Mouse (Mus musculus) forebrain, embryonic 14.5 days (tissue): ENCODE results near the gene Abraxas2. TPM values are rescaled to one million over a fixed set of nuclear protein-coding genes. Genes with fewer than 3 reads are reported as not detected.

Experiments
- ATAC-seq: fragments of 200-750 bp; cut with Nextera tagmentation; 2 replicates; pipeline ENCODE4 v1.8.0; 2017; ENCODE audit warnings: mild to moderate bottlenecking, moderate library complexity
- DNase-seq: peaks from one replicate; pipeline ENCODE4 v3.0.0-alpha.2; 2015; ENCODE audit warnings: low spot score
- H3K27ac ChIP-seq: fragments of 300-500 bp; sonication (generic); 2 replicates; pipeline ENCODE4 v1.5.1; 2014; ENCODE audit warnings: low read depth, mild to moderate bottlenecking, control low read depth, low read length, moderate library complexity
- H3K27me3 ChIP-seq: fragments of 300-500 bp; sonication (generic); replicated peaks from 2 replicates; pipeline ENCODE4 v1.6.1; 2014; ENCODE audit warnings: low read length, control low read depth, mixed read lengths; ENCODE audit not compliant: control insufficient read depth, insufficient read depth
- H3K36me3 ChIP-seq: fragments of 300-500 bp; sonication (generic); 2 replicates; pipeline ENCODE4 v1.6.1; 2014; ENCODE audit warnings: low read length, control low read depth; ENCODE audit not compliant: control insufficient read depth, insufficient read depth
- H3K4me1 ChIP-seq: fragments of 300-500 bp; sonication (generic); 2 replicates; pipeline ENCODE4 v1.6.1; 2014; ENCODE audit warnings: antibody characterized with exemption, low read length, control low read depth; ENCODE audit not compliant: control insufficient read depth, insufficient read depth
- H3K4me2 ChIP-seq: fragments of 300-500 bp; sonication (generic); 2 replicates; pipeline ENCODE4 v1.6.1; 2014; ENCODE audit warnings: mild to moderate bottlenecking, control low read depth, low read length
- H3K4me3 ChIP-seq: fragments of 300-500 bp; sonication (generic); 2 replicates; pipeline ENCODE4 v1.5.1; 2014; ENCODE audit warnings: low read depth, low read length, control low read depth
- H3K9ac ChIP-seq: fragments of 300-500 bp; sonication (generic); 2 replicates; pipeline ENCODE4 v1.6.1; 2014; ENCODE audit warnings: mild to moderate bottlenecking, low read length, control low read depth, moderate library complexity
- H3K9me3 ChIP-seq: fragments of 300-500 bp; sonication (generic); replicated peaks from 2 replicates; pipeline ENCODE4 v1.6.1; 2016; ENCODE audit warnings: low read length, control low read depth, mixed read lengths; ENCODE audit not compliant: control insufficient read depth
- WGBS: fragments of 180-500 bp; shearing (Covaris S2); extraction: QIAGEN DNeasy Blood & Tissue Kit; methylation state at CpG from one replicate; pipeline ENCODE4 v1.1.7; 2014; 5-methylcytosine and 5-hydroxymethylcytosine counted together
- polyA plus RNA-seq: library from polyadenylated mRNA; unstranded; fragments of >200 nt; fragmentation: Nextera tagmentation; extraction: Ambion mirVana; gene quantifications from 2 replicates; pipeline ENCODE4 v1.2.1, GENCODE M21; 2014

The Abraxas2 gene
- polyA plus RNA-seq, 1 experiment from 2014 or later, result 35.9 TPM

DNA sequence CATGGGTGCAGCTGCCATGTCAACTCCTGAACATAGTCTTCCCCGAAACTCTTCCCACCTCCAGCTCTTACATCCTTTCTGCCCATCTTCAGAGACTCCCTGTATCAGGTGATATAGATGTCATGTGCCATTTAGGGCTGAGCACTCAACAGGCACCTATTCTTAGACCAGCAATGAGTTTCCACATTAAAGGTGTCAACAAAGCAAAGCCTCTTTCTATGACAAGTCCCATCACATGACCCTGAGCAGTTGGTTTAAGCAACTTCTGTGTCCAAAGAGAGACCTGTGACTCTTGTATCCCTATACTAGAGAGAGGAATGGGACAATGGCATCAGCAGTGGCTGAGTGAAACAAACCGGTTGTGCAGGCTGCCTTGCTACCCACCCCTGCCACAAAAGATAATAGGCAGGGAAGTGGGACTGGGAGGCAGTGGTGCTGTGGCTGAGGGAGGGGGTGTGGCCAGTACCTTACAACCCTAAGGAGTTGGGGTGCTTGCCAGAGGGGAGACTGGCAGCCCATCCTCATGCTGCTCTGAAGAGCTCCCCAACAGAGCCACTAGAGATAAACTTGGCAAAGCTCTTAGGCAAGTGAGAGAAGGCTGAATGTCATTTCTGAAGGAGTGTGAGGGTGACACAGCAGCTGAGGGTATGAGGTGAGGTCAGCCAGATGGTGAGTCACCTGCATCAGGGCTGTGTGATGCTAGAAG is 42.0 kb downstream of the Abraxas2 start:
- Histone ChIP-seq H3K27ac (no peak overlapping the region), H3K4me2 (no peak overlapping the region), H3K4me1 (no peaks in the 10 kb centered on the region), H3K9me3 (no peaks in the 10 kb centered on the region), H3K36me3 (no peaks in the 10 kb centered on the region), H3K9ac (no peak overlapping the region), H3K4me3 (no peak overlapping the region), H3K27me3 (no peaks in the 10 kb centered on the region)
- no peak for DNase-seq
- ATAC-seq, result no peak
- 56% methylated on average over 2 of the region's 2 CpGs for WGBS

DNA sequence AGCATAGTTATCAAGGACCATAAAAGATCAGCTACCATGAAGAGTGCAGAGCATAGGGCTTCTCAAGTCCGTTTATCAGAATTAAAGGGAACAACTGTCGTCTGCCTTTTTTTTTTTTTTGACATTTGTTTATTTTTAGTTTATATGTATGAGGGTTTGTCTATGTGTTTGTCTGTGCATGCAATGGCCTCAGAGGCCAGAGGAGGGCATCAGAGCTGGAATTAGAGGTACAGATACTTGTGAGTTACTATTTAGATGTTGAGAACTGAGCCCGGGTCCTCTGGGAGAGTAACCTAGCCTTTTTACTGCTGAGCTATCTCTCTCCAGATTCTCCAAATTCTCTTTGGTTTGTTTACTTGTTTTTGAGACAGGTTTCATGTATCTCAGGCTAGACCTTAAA is 44.8 kb downstream of the Abraxas2 start:
- no peak overlapping the region for H3K4me3 ChIP-seq
- no peak overlapping the region for H3K9ac ChIP-seq
- H3K36me3 ChIP-seq, result no peaks in the 10 kb centered on the region
- H3K27me3 ChIP-seq, result no peaks in the 10 kb centered on the region
- ATAC-seq (no peak), DNase-seq (no peak)
- no peak overlapping the region for H3K27ac ChIP-seq
- H3K4me2 ChIP-seq, result no peak overlapping the region
- H3K9me3 ChIP-seq, result no peaks in the 10 kb centered on the region
- WGBS, result 77% methylated on average over 3 of the region's 3 CpGs
- H3K4me1 ChIP-seq, result no peaks in the 10 kb centered on the region

DNA sequence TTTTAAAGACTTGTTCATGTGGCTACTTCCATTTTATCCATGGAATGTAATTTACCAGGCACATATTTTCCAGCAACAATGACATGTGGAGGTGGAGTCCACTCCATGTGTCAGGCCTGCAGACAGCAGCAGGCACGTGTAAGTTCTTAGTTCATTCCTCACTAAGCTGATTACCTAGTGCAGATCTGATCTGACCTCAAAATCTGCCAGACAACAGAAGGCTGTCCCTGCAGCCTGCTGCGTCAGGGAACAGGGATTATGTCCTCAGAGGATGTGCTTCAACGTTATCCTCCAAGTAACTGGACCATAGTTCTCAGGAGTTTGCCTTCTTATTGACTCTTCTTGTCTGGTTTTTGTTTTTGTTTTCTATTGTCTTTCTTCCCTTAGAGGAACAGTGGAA is 62.9 kb downstream of the Abraxas2 start:
- Histone ChIP-seq H3K4me1 (no peaks in the 10 kb centered on the region), H3K27me3 (no peaks in the 10 kb centered on the region), H3K4me2 (no peak overlapping the region), H3K4me3 (no peak overlapping the region), H3K27ac (no peak overlapping the region), H3K9me3 (no peaks in the 10 kb centered on the region), H3K36me3 (no peaks in the 10 kb centered on the region), H3K9ac (no peak overlapping the region)
- no peak for ATAC-seq
- no peak for DNase-seq
- 34% methylated on average over 3 of the region's 3 CpGs for WGBS

DNA sequence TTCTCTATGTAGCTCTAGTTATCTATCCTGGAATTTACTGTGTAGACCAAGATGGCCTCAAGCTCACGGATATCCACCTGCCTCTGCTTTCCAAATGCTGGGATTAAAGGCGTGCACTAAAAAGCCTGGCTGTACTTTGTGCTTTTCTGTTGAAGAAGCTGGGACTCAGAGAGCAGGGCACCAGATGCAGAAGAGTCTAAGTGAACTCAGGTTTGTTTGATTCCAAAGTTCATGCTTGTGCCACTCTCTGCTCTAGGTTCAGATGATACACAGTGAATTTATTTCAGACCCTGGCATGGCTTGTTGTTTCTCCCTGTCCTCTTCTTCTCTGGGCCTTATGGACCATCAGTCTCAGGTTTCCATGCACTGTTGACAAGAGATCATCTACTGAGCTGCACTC is 66.2 kb downstream of the Abraxas2 start:
- ATAC-seq (no peak), DNase-seq (no peak)
- no peak overlapping the region for H3K9ac ChIP-seq
- H3K36me3 ChIP-seq, result no peaks in the 10 kb centered on the region
- no peak overlapping the region for H3K4me2 ChIP-seq
- no peak overlapping the region for H3K27ac ChIP-seq
- H3K27me3 ChIP-seq, result no peaks in the 10 kb centered on the region
- WGBS, result 77% methylated on average over 2 of the region's 2 CpGs
- no peaks in the 10 kb centered on the region for H3K9me3 ChIP-seq
- no peaks in the 10 kb centered on the region for H3K4me1 ChIP-seq
- no peak overlapping the region for H3K4me3 ChIP-seq

DNA sequence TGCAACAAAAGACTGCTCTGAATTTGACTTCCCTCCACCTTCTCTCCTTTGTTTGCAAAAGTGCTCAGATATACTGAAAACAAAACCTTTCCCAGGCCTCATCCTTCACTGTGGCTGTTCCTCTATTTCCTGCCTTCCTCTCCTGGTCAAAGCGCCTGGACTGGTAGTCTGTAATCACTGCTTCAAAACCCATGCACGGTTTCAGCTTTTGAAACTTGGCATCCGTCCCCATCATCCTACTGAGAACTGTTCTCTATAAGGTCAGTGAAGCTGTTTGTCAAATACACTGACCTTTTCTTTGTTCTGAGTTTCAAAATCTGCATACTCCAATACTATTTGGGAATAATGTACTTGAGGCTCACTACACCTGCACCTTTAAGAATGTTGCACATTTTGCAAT is 68.2 kb downstream of the Abraxas2 start:
- H3K27ac ChIP-seq, result no peak overlapping the region
- no peaks in the 10 kb centered on the region for H3K9me3 ChIP-seq
- 55% methylated on average over 3 of the region's 3 CpGs for WGBS
- no peaks in the 10 kb centered on the region for H3K36me3 ChIP-seq
- no peak for DNase-seq
- no peak for ATAC-seq
- no peaks in the 10 kb centered on the region for H3K27me3 ChIP-seq
- no peak overlapping the region for H3K4me2 ChIP-seq
- H3K9ac ChIP-seq, result no peak overlapping the region
- H3K4me3 ChIP-seq, result no peak overlapping the region
- peaks cover 2% of the 10 kb centered on the region; the same call in 1 of the 2 replicates for H3K4me1 ChIP-seq

DNA sequence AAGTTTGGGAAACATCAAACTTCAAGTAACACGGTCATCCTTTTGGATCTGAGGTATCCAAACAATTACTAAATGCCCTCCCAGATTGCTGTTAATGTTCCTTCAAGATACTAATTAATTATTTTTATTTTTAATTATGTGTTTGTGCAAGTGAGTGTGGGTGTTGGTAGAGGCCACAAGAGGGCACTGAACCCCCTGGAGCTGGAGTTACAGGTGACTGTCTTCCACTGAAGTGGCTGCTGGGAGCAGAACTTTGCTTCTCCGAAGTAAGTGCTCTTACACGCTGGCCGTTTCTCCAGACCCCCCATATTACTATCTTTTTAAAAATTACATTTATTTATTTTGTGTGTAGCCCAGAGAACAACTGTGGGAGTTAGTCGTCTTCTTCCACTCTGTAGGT is 71.0 kb downstream of the Abraxas2 start:
- Histone ChIP-seq H3K9me3 (no peaks in the 10 kb centered on the region), H3K4me3 (peak overlapping the region; percentile 99), H3K27me3 (no peaks in the 10 kb centered on the region), H3K9ac (no peak overlapping the region; the same call in 1 of the 2 replicates), H3K4me1 (peaks cover 13% of the 10 kb centered on the region), H3K36me3 (no peaks in the 10 kb centered on the region), H3K27ac (no peak overlapping the region), H3K4me2 (peak overlapping the region; percentile 68)
- 84% methylated on average over 5 of the region's 5 CpGs for whole genome bisulfite sequencing
- no peak for ATAC-seq
- no peak for DNase-seq

DNA sequence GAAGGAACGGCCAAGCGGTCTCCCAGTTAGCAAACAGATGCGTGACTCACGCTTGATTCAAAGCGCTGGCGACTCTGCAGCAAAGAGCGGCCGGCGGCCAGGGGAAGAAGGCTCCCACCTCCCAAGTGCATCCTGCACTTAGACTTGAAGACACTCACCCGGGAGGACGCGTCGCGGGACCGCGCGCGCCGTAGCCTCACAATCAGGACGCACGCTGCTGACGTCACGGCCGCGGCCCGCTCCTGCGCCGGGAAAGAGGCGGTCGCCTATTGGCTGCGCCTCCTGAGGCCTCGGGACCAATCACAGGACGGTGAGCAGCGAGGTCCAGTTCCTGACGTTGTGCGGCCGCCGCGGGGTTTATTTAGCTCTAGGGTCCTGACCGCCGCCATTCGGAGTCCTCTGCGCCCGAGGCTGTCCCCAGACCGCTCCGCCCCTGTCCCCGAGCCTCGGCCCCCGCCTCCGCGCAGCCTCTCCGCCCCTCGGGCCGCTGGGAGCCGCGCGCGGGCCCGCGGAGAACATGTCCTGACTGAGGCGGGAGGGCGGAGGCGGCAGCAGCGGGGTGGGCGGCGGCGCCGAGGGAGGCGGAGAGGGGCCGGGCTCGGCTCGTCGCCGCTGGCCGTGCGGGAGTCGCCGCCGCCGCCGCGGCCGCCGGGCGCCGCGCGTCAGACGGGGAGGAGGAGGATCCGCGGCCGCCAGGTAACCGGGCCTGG is 72.0 kb downstream of the Abraxas2 start, which contains the start of gene Zranb1:
Gene Zranb1 (plus strand): TSS at position 293 of the 710 bp plus-strand sequence.
- Histone ChIP-seq H3K9ac (peak within 1 kb of the TSS; percentile 94), H3K27ac (peak within 1 kb of the TSS; percentile 98), H3K36me3 (no peaks in the 10 kb centered on the region), H3K4me3 (peak within 1 kb of the TSS; percentile 99), H3K4me2 (peak within 1 kb of the TSS; percentile 68), H3K27me3 (no peaks in the 10 kb centered on the region), H3K9me3 (no peaks in the 10 kb centered on the region), H3K4me1 (peaks cover 13% of the 10 kb centered on the region)
- ATAC-seq (peak; percentile 99), DNase-seq (peak; percentile 99)
- WGBS, result under 1% methylated on average over 87 of the region's 93 CpGs

DNA sequence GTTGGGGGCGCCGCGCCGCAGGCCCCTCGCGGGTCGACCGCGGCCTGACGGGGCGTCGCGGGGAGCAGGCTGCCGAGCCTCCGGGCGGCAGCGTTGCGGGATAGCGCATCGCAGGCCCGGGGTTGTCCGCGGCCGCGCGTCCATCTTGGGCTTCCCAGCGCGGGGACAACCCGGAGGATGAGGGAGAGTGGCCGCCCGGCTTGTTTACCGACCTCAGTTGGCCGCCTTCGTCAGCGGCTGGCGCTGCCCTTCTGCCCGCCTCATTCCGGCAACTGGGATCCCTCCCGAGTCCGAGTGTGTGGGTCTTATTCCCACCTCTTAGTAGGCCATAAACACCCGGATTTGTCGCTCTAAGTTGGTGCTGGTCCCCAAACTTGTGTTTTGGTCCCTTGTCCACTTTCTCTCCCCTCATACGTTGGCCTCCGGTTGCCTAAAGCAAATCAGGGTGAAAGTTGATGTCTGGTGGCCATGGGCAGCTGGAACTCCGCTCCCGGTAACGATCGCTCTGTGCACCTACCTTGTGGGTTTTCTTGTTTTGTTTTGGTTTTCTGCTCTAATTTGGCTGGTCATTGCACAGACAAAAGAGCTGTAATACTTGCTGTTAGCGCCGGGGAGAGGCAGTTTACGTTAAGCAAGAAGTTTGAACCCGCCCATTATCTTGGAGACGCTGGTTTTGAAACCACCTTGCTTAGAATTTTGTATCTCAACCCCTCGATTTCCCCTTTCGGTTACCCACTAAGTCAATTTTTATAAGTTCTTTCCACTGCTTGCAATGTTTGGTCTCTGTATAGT is 72.7 kb downstream of the Abraxas2 start:
- H3K4me2 ChIP-seq, result peak overlapping the region; percentile 66
- DNase-seq (peak; percentile 38), ATAC-seq (no peak)
- H3K27ac ChIP-seq, result peak overlapping the region; percentile 98
- H3K4me3 ChIP-seq, result peak overlapping the region; percentile 99
- H3K4me1 ChIP-seq, result peaks cover 13% of the 10 kb centered on the region
- no peaks in the 10 kb centered on the region for H3K36me3 ChIP-seq
- no peaks in the 10 kb centered on the region for H3K27me3 ChIP-seq
- no peaks in the 10 kb centered on the region for H3K9me3 ChIP-seq
- peak overlapping the region; percentile 94 for H3K9ac ChIP-seq
- WGBS, result 1% methylated on average over 55 of the region's 55 CpGs
